Mouse (Mus musculus): ENCODE measurements around the gene Ptpn21. TPM values are rescaled to one million over a fixed set of nuclear protein-coding genes. Genes with fewer than 3 reads are reported as not detected.

Ptpn21 gene
- polyA plus RNA-seq, 1 experiment from 2014 or later: 4.2 TPM

GRCm38 (mm10) chr12:98746131-98746530 lies 8.9 kb upstream of the Ptpn21 start:
- H3K27me3 ChIP-seq (ENCODE audit: control insufficient read depth, insufficient read depth, low read length): no peaks in the 10 kb centered on the region
- no peak overlapping the region for H3K4me2 ChIP-seq (ENCODE audit: low read depth, low read length)
- 10% methylated on average over 2 of the region's 2 CpGs for WGBS
- H3K27ac ChIP-seq (ENCODE audit: low read depth, low read length): no peak overlapping the region
- peak; percentile 42; the same call in 1 of the 2 replicates for ATAC-seq (ENCODE audit: low read depth)
- H3K4me1 ChIP-seq (ENCODE audit: control insufficient read depth, insufficient read depth, low read length): peaks cover 24% of the 10 kb centered on the region
- no peaks in the 10 kb centered on the region for H3K9me3 ChIP-seq (ENCODE audit: control insufficient read depth, low read length)
- no peaks in the 10 kb centered on the region for H3K36me3 ChIP-seq (ENCODE audit: control insufficient read depth, insufficient read depth, low read length)
- no peak overlapping the region for H3K9ac ChIP-seq (replicated peaks; ENCODE audit: low read depth, low read length)
- H3K4me3 ChIP-seq (ENCODE audit: low read depth, low read length): peak overlapping the region; percentile 95; the same call in 1 of the 2 replicates

GRCm38 (mm10) chr12:98745626-98746025 lies 8.4 kb upstream of the Ptpn21 start:
- Histone ChIP-seq H3K4me3 (ENCODE audit: low read depth, low read length) (no peak overlapping the region), H3K27ac (ENCODE audit: low read depth, low read length) (no peak overlapping the region), H3K36me3 (ENCODE audit: control insufficient read depth, insufficient read depth, low read length) (no peaks in the 10 kb centered on the region), H3K27me3 (ENCODE audit: control insufficient read depth, insufficient read depth, low read length) (no peaks in the 10 kb centered on the region), H3K4me1 (ENCODE audit: control insufficient read depth, insufficient read depth, low read length) (peaks cover 24% of the 10 kb centered on the region), H3K9me3 (ENCODE audit: control insufficient read depth, low read length) (no peaks in the 10 kb centered on the region), H3K9ac (replicated peaks; ENCODE audit: low read depth, low read length) (no peak overlapping the region), H3K4me2 (ENCODE audit: low read depth, low read length) (no peak overlapping the region)
- WGBS: 82% methylated on average over 4 of the region's 4 CpGs
- no peak for ATAC-seq (ENCODE audit: low read depth)

GRCm38 (mm10) chr12:98741011-98741501 lies 3.9 kb upstream of the Ptpn21 start:
- WGBS: 43% methylated on average over 3 of the region's 3 CpGs

GRCm38 (mm10) chr12:98737801-98738350 lies 671 bp upstream of the Ptpn21 start:
- peak overlapping the region; percentile 99 for H3K4me2 ChIP-seq (ENCODE audit: low read depth, low read length)
- H3K4me1 ChIP-seq (ENCODE audit: control insufficient read depth, insufficient read depth, low read length): peaks cover 18% of the 10 kb centered on the region
- H3K36me3 ChIP-seq (ENCODE audit: control insufficient read depth, insufficient read depth, low read length): no peaks in the 10 kb centered on the region
- peak overlapping the region; percentile 59 for H3K4me3 ChIP-seq (ENCODE audit: low read depth, low read length)
- H3K9me3 ChIP-seq (ENCODE audit: control insufficient read depth, low read length): no peaks in the 10 kb centered on the region
- no peak for ATAC-seq (ENCODE audit: low read depth)
- 10% methylated on average over 7 of the region's 7 CpGs for WGBS
- H3K27ac ChIP-seq (ENCODE audit: low read depth, low read length): no peak overlapping the region
- no peaks in the 10 kb centered on the region; the same call in 1 of the 2 replicates for H3K27me3 ChIP-seq (ENCODE audit: control insufficient read depth, insufficient read depth, low read length)
- peak overlapping the region; percentile 76 for H3K9ac ChIP-seq (replicated peaks; ENCODE audit: low read depth, low read length)

More at GRCm38 (mm10) chr12:98741011-98741501, 3.9 kb upstream of the Ptpn21 start:
- Histone ChIP-seq H3K36me3 (ENCODE audit: control insufficient read depth, insufficient read depth, low read length) (no peaks in the 10 kb centered on the region), H3K9ac (replicated peaks; ENCODE audit: low read depth, low read length) (no peak overlapping the region), H3K4me2 (ENCODE audit: low read depth, low read length) (no peak overlapping the region), H3K27ac (ENCODE audit: low read depth, low read length) (no peak overlapping the region), H3K4me3 (ENCODE audit: low read depth, low read length) (no peak overlapping the region), H3K27me3 (ENCODE audit: control insufficient read depth, insufficient read depth, low read length) (no peaks in the 10 kb centered on the region; the same call in 1 of the 2 replicates), H3K9me3 (ENCODE audit: control insufficient read depth, low read length) (no peaks in the 10 kb centered on the region), H3K4me1 (ENCODE audit: control insufficient read depth, insufficient read depth, low read length) (no peaks in the 10 kb centered on the region)
- peak; percentile 50; the same call in 1 of the 2 replicates for ATAC-seq (ENCODE audit: low read depth)

GRCm38 (mm10) chr12:98734880-98735801 lies 2.1 kb downstream of the Ptpn21 start:
- peak overlapping the region; percentile 48; the same call in 1 of the 2 replicates for H3K27ac ChIP-seq (ENCODE audit: low read depth, low read length)
- peak overlapping the region; percentile 88 for H3K4me2 ChIP-seq (ENCODE audit: low read depth, low read length)
- WGBS: 8% methylated on average over 22 of the region's 22 CpGs
- H3K9me3 ChIP-seq (ENCODE audit: control insufficient read depth, low read length): no peaks in the 10 kb centered on the region
- no peaks in the 10 kb centered on the region; the same call in 1 of the 2 replicates for H3K27me3 ChIP-seq (ENCODE audit: control insufficient read depth, insufficient read depth, low read length)
- peaks cover 21% of the 10 kb centered on the region for H3K4me1 ChIP-seq (ENCODE audit: control insufficient read depth, insufficient read depth, low read length)
- peak overlapping the region; percentile 58 for H3K4me3 ChIP-seq (ENCODE audit: low read depth, low read length)
- no peaks in the 10 kb centered on the region for H3K36me3 ChIP-seq (ENCODE audit: control insufficient read depth, insufficient read depth, low read length)
- ATAC-seq (ENCODE audit: low read depth): peak; percentile 10; the same call in 1 of the 2 replicates
- H3K9ac ChIP-seq (replicated peaks; ENCODE audit: low read depth, low read length): peak overlapping the region; percentile 68

- H3K36me3 ChIP-seq (ENCODE audit: control insufficient read depth, insufficient read depth, low read length): no peaks in the 10 kb centered on the region
- H3K27ac ChIP-seq (ENCODE audit: low read depth, low read length): peak overlapping the region; percentile 49; the same call in 1 of the 2 replicates
- H3K4me1 ChIP-seq (ENCODE audit: control insufficient read depth, insufficient read depth, low read length): peaks cover 21% of the 10 kb centered on the region
- peak; percentile 94 for ATAC-seq (ENCODE audit: low read depth)
- no peaks in the 10 kb centered on the region; the same call in 1 of the 2 replicates for H3K27me3 ChIP-seq (ENCODE audit: control insufficient read depth, insufficient read depth, low read length)
- no peaks in the 10 kb centered on the region for H3K9me3 ChIP-seq (ENCODE audit: control insufficient read depth, low read length)
- under 1% methylated on average over 30 of the region's 30 CpGs for WGBS
- H3K4me2 ChIP-seq (ENCODE audit: low read depth, low read length): peak overlapping the region; percentile 88
- H3K4me3 ChIP-seq (ENCODE audit: low read depth, low read length): peak overlapping the region; percentile 58
- peak overlapping the region; percentile 68 for H3K9ac ChIP-seq (replicated peaks; ENCODE audit: low read depth, low read length)
These were observed 2.8 kb downstream of the Ptpn21 start for GRCm38 (mm10) chr12:98734246-98734879.

GRCm38 (mm10) chr12:98733776-98734175 lies 3.4 kb downstream of the Ptpn21 start:
- H3K27ac ChIP-seq (ENCODE audit: low read depth, low read length): no peak overlapping the region
- no peak for ATAC-seq (ENCODE audit: low read depth)
- 12% methylated on average over 12 of the region's 12 CpGs for WGBS

GRCm38 (mm10) chr12:98733165-98733564 lies 4.0 kb downstream of the Ptpn21 start:
- Histone ChIP-seq H3K4me3 (ENCODE audit: low read depth, low read length) (peak overlapping the region; percentile 58), H3K9ac (replicated peaks; ENCODE audit: low read depth, low read length) (peak overlapping the region; percentile 68), H3K9me3 (ENCODE audit: control insufficient read depth, low read length) (no peaks in the 10 kb centered on the region), H3K27me3 (ENCODE audit: control insufficient read depth, insufficient read depth, low read length) (no peaks in the 10 kb centered on the region; the same call in 1 of the 2 replicates), H3K4me1 (ENCODE audit: control insufficient read depth, insufficient read depth, low read length) (peaks cover 21% of the 10 kb centered on the region), H3K36me3 (ENCODE audit: control insufficient read depth, insufficient read depth, low read length) (no peaks in the 10 kb centered on the region), H3K27ac (ENCODE audit: low read depth, low read length) (no peak overlapping the region), H3K4me2 (ENCODE audit: low read depth, low read length) (peak overlapping the region; percentile 88)
- ATAC-seq (ENCODE audit: low read depth): no peak
- 79% methylated on average over 3 of the region's 3 CpGs for WGBS

More at GRCm38 (mm10) chr12:98733776-98734175, 3.4 kb downstream of the Ptpn21 start:
- Histone ChIP-seq H3K36me3 (ENCODE audit: control insufficient read depth, insufficient read depth, low read length) (no peaks in the 10 kb centered on the region), H3K9me3 (ENCODE audit: control insufficient read depth, low read length) (no peaks in the 10 kb centered on the region), H3K4me2 (ENCODE audit: low read depth, low read length) (peak overlapping the region; percentile 88), H3K27me3 (ENCODE audit: control insufficient read depth, insufficient read depth, low read length) (no peaks in the 10 kb centered on the region; the same call in 1 of the 2 replicates), H3K4me3 (ENCODE audit: low read depth, low read length) (peak overlapping the region; percentile 58), H3K4me1 (ENCODE audit: control insufficient read depth, insufficient read depth, low read length) (peaks cover 21% of the 10 kb centered on the region), H3K9ac (replicated peaks; ENCODE audit: low read depth, low read length) (peak overlapping the region; percentile 68)

Measured in neural tube, embryonic 14.5 days (tissue).